Mouse (Mus musculus) mouse trophoblast stem cell (cell line): ENCODE measurements at regions not wholly inside any gene's neighbourhood (a gene's known extent, or its start where the extent isn't known, plus 50 kb on each side); places are given as distances from the start of the nearest gene placed in this dataset.

Source experiments
- in situ Hi-C, 2 experiments: fragments of 300-500 bp; cut with MseI, MboI; formaldehyde crosslinking; loops; 2 replicates in 1 of 2; 3 replicates in 1 of 2; pipeline ENCODE4 v1.15.1; 2025

GRCm38 (mm10) chr15:7574264-7574663 is 176.1 kb upstream of the Egflam start:
- in situ Hi-C loops: no loop called here

GRCm38 (mm10) chr15:7574811-7575210 is 176.6 kb upstream of the Egflam start:
- in situ Hi-C loops: no loop called here

- in situ Hi-C loops: no loop called here
These were observed 180.2 kb upstream of the Egflam start for GRCm38 (mm10) chr15:7578439-7578838.

GRCm38 (mm10) chr15:7587210-7587609 is 189.0 kb upstream of the Egflam start:
- in situ Hi-C loops: no loop called here

- in situ Hi-C loops: no loop called here
These were observed 193.3 kb upstream of the Egflam start for GRCm38 (mm10) chr15:7591486-7591885.

GRCm38 (mm10) chr15:7597335-7597734 is 199.1 kb upstream of the Egflam start:
- in situ Hi-C loops: no loop called here

GRCm38 (mm10) chr15:7597805-7598204 is 199.6 kb upstream of the Egflam start:
- in situ Hi-C loops: no loop called here

GRCm38 (mm10) chr15:7601540-7601939 is 203.3 kb upstream of the Egflam start:
- in situ Hi-C loops: no loop called here

- in situ Hi-C loops: no loop called here
These were observed 205.8 kb upstream of the Gdnf start for GRCm38 (mm10) chr15:7604847-7605246.

GRCm38 (mm10) chr15:7617954-7618353 is 192.7 kb upstream of the Gdnf start:
- in situ Hi-C loops: no loop called here

- in situ Hi-C loops: no loop called here
These were observed 187.6 kb upstream of the Gdnf start for GRCm38 (mm10) chr15:7623026-7623425.

- in situ Hi-C loops: no loop called here
These were observed 185.8 kb upstream of the Gdnf start for GRCm38 (mm10) chr15:7624689-7625472.

GRCm38 (mm10) chr15:7629826-7630225 is 180.8 kb upstream of the Gdnf start:
- in situ Hi-C loops: no loop called here

- in situ Hi-C loops: no loop called here
These were observed 175.4 kb upstream of the Gdnf start for GRCm38 (mm10) chr15:7635234-7635633.

GRCm38 (mm10) chr15:7639444-7639843 is 171.2 kb upstream of the Gdnf start:
- in situ Hi-C loops: no loop called here

GRCm38 (mm10) chr15:7642075-7642474 is 168.6 kb upstream of the Gdnf start:
- in situ Hi-C loops: no loop called here

GRCm38 (mm10) chr15:7650705-7651104 is 159.9 kb upstream of the Gdnf start:
- in situ Hi-C loops: no loop called here

- in situ Hi-C loops: no loop called here
These were observed 146.8 kb upstream of the Gdnf start for GRCm38 (mm10) chr15:7663888-7664287.

- in situ Hi-C loops: no loop called here
These were observed 141.0 kb upstream of the Gdnf start for GRCm38 (mm10) chr15:7669631-7670030.

- in situ Hi-C loops: no loop called here
These were observed 133.7 kb upstream of the Gdnf start for GRCm38 (mm10) chr15:7676970-7677369.

- in situ Hi-C loops: no loop called here
These were observed 131.9 kb upstream of the Gdnf start for GRCm38 (mm10) chr15:7678711-7679110.

- in situ Hi-C loops: no loop called here
These were observed 129.6 kb upstream of the Gdnf start for GRCm38 (mm10) chr15:7681011-7681410.

GRCm38 (mm10) chr15:7683235-7683974 is 127.2 kb upstream of the Gdnf start:
- in situ Hi-C loops: no loop called here
